Mouse (Mus musculus) right cerebral cortex, adult 2 months (tissue): Measurements from ENCODE around the gene Hspa4.
"Not testable (repeated sequence)": the region's sequence is repeated elsewhere in the genome, so short reads cannot be mapped to it uniquely, and the experiment has no call there.

Experiments used
- DNase-seq, 2 experiments: peaks; one replicate each; pipeline ENCODE4 v3.0.0; 2021 to 2022; ENCODE audit warnings: low spot score in 2 of 2

Hspa4 gene

DNA sequence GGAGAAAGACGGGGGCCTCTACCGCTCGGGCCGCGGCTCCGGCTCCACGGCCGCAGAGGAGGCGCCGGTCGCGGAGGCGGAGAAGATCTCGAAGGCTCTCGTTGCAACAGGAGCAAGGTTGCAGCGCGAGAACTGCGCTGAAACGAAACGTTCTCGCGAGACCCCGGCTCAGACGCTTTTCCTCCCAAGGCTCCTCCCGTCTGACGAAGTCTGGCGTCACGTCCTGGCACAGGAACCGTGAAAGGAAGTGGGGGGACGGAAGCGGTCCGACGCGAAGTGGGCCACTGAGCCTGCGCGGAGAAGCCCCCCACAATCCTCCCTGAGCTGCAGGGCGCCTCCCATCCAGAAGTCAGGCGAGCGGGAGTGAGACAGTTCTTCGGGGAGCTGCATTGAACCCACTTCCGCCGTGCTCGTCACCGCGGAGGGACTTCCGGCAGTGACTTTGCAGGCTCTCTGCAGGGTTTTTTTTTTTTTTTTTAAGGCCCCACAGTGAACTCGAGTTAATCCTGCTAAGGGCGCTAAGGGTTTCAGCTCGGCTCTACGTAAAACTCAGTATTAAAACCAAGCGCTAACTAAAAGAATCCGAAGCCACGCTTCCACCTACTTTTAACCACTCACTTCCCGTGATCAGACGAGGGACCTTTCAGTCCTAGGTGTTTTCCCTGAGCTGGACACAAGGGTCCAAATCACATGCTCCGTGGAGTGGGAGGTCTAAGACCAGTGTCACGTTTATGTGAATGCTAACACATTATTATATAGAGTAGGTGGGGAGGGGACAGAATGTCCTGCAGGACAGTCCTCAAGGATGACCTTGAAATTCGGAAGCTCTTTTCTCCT is at the start of gene Hspa4:
Gene Hspa4, minus strand, starts transcription at position 128 of the 837 bp plus-strand sequence.
- peak; percentile 98 to 99 for DNase-seq

DNA sequence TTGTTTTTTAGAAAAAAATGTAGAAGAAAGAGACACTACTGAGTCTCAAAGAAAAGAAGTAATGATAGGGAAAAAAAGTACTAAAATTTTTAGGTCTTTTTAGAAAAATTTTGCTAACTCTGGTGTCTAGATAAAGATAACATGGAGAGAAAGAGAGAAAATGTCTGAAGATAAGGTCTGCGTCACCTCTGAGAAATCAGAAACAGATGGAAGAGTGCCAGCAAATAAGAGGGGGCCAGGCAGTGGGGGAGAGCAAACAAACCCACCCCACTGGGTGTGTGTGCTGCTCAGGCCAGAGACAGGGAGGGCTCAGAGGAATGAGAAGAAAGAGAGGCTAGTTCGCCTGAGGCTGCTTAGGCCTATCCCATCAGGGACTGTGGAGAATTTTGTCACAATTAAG is 45.5 kb upstream of the Hspa4 start:
- DNase-seq, result no peak

DNA sequence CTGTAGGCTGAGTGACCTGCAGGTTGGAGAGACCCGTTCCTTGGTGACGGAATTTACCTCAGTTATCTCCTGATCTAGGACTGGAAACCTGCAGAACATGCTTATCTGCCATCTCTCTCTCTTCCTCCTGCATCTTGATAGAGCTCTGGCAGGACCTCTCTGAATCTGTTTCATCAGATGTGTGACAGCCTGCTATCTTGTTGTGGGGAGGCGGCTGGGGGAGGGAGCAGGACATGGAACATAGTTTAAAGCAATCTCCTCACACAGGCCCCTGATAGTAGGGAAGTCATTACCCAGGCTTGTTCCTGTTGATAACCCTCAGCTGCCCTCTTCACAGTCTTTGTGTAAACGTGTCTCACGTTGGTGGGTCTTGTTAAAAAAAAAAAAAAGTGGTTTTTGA is 45.1 kb upstream of the Hspa4 start:
- no peak for DNase-seq

DNA sequence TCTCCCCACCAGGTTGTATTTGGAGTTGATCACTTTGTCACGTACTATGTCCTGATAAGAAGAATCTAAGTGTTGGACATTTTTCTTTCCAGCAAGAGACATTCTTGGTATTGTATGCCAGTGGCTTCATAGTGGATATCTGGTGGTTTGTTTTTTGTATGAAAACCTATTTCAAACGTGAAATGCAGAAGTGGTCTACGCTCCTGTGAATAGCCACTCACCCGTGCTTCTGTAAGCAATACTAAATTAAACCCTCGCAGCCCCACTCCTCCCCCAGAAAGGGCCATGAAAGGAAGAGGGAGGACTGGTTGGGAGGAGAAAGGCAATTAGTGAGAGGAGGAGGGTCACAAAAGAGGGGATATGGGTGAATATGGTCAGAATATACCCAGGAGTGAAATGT is 42.5 kb upstream of the Hspa4 start:
- no peak for DNase-seq

DNA sequence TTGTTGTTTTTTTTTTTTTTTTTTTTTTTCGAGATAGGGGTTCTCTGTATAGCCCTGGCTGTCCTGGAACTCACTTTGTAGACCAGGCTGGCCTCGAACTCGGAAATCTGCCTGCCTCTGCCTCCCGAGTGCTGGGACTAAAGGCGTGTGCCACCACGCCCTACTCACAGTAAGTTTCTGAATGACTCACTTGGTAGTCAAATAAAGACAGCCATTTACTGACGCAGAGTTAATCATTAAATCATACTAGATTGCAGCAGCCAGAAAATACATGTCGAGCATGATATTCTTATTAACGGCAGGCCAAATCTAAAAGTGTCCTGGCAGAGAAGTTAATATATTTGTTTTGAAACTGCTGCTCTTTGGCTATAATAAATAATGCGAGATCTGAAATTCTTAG is 40.8 kb upstream of the Hspa4 start:
- DNase-seq, result not testable (repeated sequence)

DNA sequence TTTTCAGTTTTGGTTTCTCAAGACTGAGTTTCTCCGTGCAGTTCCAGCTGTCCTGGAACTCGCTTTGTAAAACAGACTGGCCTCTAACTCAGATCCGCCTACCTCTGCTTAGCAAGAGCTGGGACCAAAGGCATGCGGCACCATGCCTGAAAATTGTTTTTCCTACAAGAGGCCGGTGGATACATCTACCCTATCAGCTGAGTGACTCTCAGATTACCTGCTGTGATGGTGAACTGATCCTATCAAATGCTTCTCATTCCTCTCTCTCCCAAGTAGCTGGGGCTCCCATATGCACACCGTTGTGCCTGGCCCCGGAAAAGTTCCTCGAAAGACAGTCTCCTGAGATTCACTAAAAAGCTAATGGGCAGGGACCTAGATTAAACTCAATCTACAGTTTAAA is 37.4 kb upstream of the Hspa4 start:
- no peak for DNase-seq

DNA sequence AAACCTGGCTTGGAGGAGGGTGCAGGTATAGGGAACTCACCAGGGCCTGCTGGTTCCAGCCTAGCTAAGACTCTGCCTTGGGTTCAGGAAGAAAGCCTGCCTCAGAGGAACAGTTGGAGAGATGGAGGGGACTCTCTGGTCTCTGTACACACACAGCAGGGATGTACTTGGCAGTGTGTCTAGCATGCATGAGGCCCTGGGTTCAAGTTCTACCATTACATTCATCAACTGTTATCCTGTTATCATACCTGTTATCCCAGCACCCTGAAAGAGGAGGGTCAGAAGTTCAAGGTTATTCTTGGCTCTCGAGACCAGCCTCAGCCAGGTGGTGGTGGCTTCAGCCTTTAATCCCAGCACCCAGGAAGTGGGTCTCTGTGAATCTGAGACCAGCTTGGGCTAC is 36.7 kb upstream of the Hspa4 start:
- no peak for DNase-seq

DNA sequence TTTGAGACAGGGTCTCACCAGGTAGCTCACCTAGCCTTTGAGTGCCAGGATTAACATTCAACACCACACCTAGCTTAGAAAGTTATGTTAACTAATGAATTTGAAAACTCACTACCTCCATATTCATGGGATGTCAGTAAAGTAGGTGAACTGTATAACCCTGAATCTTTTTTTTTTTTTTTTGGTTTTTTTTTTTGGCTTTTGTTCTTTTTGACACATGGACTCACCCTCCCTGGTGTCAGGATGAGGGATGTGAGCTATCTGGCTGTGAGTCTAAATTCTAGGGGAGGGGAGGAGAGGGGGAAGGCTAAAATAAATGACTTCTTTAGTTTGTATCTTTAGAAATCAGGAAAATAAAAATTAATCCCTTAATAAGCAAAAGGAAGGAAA is 35.9 kb upstream of the Hspa4 start:
- DNase-seq, result no peak

DNA sequence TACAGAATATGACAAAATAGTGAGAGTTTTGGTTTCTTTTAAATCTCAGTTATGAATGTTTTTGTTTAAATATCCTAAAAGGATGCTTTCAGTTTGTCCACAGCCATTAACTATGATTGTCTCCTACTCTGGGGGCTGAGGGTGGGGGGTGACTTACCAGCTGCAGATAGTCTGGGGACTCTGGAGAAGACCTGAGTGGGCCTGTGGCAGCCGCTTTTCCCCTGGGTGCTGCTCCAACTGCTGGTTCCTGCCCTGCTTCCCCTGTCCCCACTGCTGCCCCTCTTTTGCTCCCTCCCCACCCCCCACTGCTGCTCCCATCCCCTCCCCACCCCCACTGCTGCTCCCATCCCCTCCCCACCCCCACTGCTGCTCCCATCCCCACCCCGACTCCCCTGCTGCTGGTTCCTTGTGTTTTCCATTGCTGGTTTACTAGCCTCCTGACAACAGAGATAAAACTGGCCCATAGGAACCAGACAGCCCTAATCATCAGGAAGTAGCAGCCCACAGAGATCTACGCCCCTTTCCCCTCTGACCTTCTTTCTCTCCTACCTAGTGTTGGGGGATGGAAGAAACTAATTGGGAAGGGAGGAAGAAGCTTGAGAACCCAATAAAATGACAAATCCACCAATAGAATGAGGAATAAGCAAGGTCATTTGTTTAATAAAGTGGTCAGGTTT is 35.4 kb upstream of the Hspa4 start:
- no peak for DNase-seq

DNA sequence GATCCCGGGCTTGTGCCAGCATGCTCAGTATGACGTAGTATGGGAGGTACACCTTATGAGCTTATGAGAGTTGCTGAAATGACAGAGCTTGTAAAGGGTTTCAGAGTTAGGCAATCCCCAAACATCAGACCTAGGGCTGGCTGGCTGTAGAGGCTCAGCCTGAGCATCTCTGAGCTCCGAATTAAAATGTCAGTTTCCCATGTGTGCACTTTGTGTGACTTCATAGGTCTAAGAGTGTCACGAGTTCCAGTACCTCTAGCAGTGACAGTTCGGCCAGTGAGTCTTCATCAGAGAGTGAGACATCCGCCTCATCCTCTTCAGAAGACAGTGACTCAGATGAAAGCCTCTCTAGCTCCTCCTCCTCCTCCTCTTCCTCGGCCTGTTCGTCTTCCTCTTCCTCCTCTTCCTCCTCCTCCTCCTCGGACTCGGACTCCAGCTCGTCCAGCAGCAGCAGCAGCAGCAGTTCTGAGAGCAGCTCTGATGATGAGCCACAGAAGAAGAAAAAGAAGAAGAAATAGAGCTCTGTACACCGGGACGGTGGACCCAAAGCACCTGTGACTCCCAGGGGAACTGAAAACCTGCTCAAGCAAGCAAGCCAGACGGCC is 31.9 kb upstream of the Hspa4 start:
- DNase-seq, result no peak

DNA sequence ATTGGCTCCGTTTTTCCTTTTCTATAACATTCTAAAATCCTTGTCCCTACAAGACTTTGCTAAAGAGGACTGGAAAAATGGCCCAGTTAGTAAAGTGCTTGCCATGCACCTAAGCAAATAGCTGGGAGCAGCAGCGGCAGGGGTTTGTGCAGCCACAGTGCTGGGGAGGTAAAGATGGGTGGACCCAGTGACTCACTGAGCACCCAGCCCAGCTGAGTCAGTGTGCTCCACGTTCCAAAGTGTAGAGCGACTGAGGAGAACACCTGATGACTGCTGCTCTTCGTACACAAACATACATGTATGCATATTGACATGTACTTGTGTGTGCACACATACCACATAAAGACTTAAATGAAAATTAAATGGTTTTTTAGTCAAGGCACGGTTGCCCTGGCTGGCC is 30.9 kb upstream of the Hspa4 start:
- no peak for DNase-seq

DNA sequence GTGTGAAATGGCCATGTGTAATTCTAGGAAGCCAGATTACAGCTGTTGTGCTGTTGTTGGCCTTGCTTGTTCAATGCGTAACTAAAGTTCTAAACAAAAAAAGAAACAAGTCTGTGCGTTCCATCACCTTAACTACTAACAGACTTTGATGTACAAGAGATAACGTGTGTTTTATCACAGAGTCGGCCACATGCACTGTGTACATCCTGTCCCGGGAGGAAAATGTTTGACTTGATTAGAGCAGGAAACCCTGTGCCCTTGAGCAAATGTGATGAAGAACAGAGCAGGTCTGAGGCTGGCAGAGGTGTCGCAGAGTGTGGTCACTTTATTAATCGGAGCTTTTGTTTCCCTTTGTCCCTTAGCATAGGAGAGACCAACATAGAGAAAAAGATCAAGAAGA is 30.1 kb upstream of the Hspa4 start:
- DNase-seq, result no peak

DNA sequence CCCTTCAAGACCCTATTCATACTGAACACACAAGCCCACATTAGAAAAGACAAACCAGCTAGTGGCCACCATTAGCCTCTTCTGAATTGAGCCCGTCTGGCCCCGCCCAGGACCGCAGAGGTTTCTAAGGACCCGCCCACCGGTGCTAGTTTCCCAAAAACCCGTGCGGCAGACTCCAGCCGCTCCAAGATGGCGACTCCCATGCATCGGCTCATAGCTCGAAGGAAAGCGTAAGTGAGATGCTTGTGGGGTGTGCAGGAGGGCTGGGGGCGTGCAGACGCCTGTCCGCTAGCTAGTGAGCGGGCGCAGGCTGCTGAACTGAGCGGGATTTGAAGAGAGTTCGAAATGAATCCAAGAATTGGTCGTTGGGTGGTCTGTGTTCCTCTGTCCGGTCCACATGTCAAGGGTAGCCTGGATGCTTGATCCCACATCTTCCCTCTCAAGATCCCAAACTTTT is 24.3 kb upstream of the Hspa4 start, which contains the start of gene Zcchc10:
Gene Zcchc10, plus strand, starts transcription at position 168 of the 457 bp plus-strand sequence.
- peak; percentile 89 to 92 for DNase-seq

DNA sequence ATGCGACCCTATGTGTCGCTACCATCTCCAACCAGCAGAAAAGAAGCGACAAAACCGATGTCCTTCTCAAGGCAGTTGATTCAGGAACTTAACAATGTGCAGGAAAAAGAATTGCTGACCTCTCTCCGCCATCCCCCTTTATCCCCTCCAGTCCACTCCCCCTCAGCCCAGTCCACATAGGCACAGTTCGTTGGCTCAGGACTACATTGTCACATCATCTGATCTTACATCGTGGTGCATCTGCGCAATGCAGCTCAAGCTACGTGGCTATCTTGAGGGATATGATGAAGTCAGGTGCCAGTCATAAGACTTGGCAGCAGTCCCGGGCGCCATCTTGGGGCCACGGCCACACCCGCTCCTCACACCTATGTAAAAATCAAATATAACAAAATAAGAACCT is 19.6 kb upstream of the Hspa4 start:
- DNase-seq, result not testable (repeated sequence)

DNA sequence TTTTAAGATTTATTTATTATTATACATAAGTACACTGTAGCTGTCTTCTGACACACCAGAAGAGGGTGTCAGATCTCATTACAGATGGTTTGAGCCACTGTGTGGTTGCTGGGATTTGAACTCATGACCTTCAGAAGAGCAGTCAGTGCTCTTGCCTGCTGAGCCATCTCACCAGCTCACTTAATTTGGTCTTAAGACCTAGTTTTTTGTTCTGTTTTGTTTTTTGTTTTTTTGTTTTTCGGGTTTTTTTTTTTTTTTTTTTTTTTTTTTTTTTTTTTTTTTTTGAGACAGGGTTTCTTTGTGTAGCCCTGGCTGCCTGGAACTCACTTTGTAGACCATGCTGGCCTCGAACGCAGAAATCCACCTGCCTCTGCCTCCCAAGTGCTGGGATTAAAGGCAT is 18.3 kb upstream of the Hspa4 start:
- not testable (repeated sequence) for DNase-seq

DNA sequence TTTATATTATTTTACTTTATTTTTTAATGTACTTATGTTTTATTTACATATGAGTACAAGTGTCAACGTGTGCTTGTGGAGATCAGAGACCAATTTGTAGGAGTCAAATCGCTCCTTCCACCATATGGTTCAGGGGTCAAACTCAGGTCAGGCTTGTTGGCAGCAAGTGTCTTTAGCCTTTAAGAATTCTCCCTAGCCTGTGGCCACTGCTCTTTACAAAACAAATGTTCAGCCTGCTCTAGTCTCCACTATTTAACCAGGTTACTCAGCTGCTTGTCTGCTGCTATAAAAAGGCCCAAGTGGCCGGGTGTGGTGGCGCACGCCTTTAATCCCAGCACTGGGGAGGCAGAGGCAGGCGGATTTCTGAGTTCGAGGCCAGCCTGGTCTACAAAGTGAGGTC is 17.8 kb upstream of the Hspa4 start:
- DNase-seq, result no peak

DNA sequence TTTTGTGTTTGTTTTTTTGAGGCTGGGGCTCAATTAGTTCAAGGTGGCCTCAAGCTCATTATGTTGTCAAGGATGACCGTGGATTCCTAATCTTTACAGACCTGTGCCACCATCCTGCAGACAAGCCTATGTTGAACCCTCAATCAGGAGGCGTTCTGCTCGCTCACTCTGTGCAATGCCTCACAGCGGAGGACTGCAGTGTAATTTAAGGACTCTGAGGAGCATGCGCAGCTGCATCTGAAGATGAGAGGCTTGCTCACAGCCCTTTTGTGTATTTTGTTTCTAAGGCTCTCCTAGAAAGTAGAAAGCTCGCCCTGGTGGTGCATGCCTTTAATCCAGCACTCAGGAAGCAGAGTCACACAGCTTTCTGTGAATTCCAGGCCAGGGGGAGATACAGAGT is 16.7 kb upstream of the Hspa4 start:
- peak in 1 of 2 experiments; percentile 12 for DNase-seq

DNA sequence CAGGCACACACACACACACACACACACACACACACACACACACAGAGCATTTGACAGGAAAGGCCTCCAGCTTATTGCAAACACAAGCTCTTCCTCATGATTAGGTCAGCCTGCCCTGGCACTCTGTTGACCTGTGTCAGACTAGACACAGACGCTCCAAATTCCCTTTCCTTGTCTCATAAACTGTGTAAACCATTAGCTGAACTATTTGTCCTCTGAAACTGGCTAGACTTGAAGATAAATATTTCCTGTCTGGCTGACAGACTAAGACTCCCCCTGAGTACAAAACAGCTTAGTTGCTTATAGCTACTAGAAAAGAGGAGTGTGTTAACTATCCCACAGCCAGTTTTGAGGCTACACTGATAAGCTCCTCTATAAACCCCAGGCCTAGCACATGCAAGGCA is 14.5 kb upstream of the Hspa4 start:
- DNase-seq, result no peak

DNA sequence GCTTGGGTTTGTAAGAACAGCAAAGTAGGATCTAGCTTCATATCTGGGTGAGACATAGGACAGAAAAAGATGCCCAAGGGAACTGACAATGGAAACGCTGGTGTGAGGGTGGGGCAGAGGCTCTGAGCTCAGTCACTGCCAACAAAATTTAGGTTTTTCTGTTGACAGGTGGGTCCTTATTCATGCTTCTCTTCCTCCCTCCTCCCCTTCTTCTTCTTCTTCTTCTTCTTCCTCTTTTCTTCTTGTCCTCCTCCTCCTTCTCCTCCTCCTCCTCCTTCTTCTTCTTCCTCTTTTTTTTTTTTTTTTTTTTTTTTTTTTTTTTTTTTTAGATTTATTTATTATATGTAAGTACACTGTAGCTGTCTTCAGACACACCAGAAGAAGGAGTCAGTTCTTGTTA is 12.6 kb upstream of the Hspa4 start:
- DNase-seq, result not testable (repeated sequence)

DNA sequence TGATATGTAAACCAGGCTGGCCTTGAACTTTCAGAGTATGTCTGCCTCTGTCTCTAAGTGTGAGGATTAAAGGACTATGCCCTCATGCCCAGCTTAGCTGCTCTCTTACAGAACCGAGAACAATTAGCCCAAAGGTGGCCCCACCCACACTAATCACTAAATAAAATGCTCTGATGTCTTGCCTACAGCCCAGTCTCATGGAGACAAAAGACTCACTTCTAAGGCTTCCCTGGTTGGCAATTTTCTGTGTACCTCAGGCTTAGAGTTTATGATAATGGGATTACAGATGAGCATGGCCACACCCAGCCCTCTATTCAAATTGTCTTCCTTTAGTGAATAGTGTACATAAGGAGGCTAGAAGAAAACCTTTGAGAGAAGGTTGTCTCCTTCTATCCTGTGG is 11.1 kb upstream of the Hspa4 start:
- no peak for DNase-seq

DNA sequence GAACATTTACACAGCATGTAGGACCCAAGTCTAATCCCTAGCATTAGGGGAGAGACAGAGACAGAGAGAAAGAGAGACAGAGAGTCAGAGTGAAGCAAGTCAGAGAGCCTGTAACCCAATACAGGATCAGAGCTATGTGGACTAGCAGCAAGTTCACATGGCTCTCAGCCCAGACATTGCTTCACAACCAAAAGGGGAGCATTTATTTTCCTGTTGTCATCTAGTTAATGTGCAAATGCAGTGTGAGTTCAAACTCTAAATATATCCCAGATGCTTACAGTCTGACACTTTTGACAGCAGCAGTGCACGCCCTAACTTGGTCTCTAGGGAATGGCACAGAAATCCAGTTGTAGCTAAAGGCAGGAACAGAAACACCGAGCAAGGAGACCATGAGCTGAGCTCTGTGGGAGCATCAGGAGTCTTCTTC is 8.6 kb upstream of the Hspa4 start:
- DNase-seq, result no peak

DNA sequence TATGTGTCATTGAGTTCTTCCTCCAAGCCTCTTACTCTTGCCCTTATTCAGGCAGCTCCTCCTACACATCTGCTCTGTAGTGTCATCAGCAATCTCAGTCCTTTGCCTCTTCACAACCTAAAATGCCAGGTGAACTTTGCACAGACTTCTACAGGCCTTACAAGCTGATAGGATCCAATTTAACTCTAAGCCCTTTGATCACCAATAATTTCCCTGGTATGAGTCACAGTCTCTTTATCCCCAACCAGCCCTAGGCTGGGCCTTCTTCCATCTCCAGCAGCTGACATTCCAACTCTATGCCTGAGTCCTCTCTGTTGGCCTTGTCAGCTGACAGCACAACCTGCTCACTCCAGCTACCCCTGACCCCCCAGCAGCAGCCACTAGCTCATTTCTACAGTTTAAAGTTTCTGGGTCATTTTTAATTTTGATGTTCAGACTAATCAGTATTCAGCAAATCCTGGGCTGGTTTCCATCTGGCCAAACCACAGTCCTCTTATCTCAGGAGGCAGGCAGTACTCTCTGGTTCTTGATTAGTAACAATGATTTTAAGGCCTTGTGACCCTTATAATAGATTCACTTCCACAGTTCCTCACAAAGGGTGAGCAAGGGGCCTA is 8.1 kb upstream of the Hspa4 start:
- no peak for DNase-seq
